Mouse (Mus musculus) midbrain, embryonic 10.5 days (tissue): Measurements from ENCODE around the gene Trpv4. TPM values are rescaled to one million over a fixed set of nuclear protein-coding genes. Genes with fewer than 3 reads are reported as not detected.
A peak's percentile ranks its signal among the peaks of the same experiment; 100 is the strongest.

Source experiments
- DNase-seq: peaks from one replicate; pipeline ENCODE4 v3.0.0-alpha.2; 2017; ENCODE audit warnings: low spot score
- H3K27ac ChIP-seq: fragments of 300-500 bp; sonication (generic); replicated peaks from 2 replicates; pipeline ENCODE4 v1.5.1; 2016; ENCODE audit warnings: mild to moderate bottlenecking
- H3K27me3 ChIP-seq: fragments of 300-500 bp; sonication (generic); 2 replicates; pipeline ENCODE4 v1.6.1; 2016; ENCODE audit warnings: low read depth, mild to moderate bottlenecking; ENCODE audit not compliant: poor library complexity, severe bottlenecking
- H3K36me3 ChIP-seq: fragments of 300-500 bp; sonication (generic); 2 replicates; pipeline ENCODE4 v1.6.1; 2016; ENCODE audit warnings: mild to moderate bottlenecking, moderate library complexity
- H3K4me1 ChIP-seq: fragments of 300-500 bp; sonication (generic); 2 replicates; pipeline ENCODE4 v1.6.1; 2016
- H3K4me3 ChIP-seq: fragments of 300-500 bp; sonication (generic); 2 replicates; pipeline ENCODE4 v1.5.1; 2016; ENCODE audit warnings: mild to moderate bottlenecking, moderate library complexity
- H3K9me3 ChIP-seq: fragments of 300-500 bp; sonication (generic); replicated peaks from 2 replicates; pipeline ENCODE4 v1.6.1; 2016; ENCODE audit warnings: mild to moderate bottlenecking
- WGBS: fragments of 180-500 bp; shearing (Covaris S2); methylation state at CpG from one replicate; pipeline ENCODE4 v1.1.7; 2016; 5-methylcytosine and 5-hydroxymethylcytosine counted together
- polyA plus RNA-seq: library from polyadenylated mRNA; unstranded; fragments of >200 nt; fragmentation: Nextera tagmentation; extraction: Ambion mirVana; gene quantifications from 2 replicates; pipeline ENCODE4 v1.2.1, GENCODE M21; 2016

The Trpv4 gene
- polyA plus RNA-seq, 1 experiment from 2014 or later: 0.12 TPM

DNA sequence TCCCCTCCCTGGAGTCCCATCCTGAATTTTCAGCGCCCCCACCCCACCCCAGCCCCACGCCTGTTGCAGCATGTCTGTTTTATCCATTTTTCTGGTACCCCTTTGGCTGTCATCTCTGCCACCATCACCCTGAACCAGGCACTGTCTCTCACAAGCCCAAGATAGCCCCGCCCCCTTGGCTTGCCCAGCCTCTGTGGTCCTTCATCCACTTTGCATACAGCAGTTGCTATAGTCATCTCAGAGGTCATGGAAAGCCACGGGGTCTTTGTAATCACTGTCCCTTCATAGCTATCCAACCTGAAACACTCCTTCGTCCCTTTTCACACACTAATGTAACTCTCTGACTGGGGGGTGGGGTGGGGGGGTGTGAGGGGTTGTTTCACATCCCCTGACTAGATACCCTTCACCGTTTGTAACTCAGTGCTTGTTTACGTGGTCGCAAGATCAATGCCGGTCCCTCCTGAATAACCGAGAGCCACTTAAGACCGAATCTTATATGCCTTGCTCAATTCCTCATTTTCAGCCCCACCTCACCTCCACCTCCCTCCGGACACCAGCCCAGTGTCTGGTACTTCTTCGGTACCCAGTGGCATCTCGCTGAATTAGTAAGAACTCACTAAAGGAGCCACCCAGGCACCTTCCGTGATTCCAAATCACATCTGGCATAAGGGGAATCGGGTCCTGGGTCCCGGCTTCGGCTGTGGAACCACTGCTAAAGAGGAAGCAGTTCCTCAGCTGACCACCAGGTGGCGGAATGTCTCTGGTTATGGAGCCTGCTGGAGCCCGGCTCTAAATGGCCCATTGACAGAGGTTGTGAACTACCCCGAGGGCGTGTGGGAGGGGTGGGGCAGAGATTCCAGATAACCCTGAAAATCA, 19.2 kb downstream of the Trpv4 start:
- Histone ChIP-seq H3K27ac (no peak overlapping the region), H3K36me3 (no peaks in the 10 kb centered on the region), H3K27me3 (peaks cover 54% of the 10 kb centered on the region), H3K9me3 (no peaks in the 10 kb centered on the region), H3K4me3 (peak overlapping the region; percentile 25), H3K4me1 (peaks cover 17% of the 10 kb centered on the region)
- WGBS: 18% methylated on average over 22 of the region's 22 CpGs
- peak; percentile 88 for DNase-seq

DNA sequence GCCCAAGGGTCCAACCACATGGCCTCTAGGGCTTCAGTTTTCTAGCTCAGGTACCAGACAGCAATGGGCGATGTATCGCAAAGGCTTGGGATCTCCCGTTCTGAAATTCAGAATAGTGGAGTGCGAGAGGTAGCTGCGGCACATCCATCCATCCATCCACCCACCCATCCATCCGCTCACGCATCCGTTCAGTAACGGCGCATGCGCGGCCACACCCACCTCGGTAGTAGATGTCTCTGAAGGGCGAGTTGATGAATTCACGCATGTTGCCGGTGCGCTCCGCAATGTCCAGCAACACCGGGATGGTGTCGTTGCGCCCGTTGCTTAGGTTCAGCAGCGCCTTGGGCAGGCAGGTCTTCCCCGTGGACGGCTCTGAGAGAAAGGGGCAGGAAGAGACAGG, 22.1 kb downstream of the Trpv4 start:
- WGBS: 86% methylated on average over 25 of the region's 25 CpGs
- Histone ChIP-seq H3K4me1 (peaks cover 17% of the 10 kb centered on the region), H3K9me3 (no peaks in the 10 kb centered on the region), H3K36me3 (no peaks in the 10 kb centered on the region), H3K4me3 (no peak overlapping the region), H3K27me3 (peaks cover 36% of the 10 kb centered on the region), H3K27ac (no peak overlapping the region)
- no peak for DNase-seq

DNA sequence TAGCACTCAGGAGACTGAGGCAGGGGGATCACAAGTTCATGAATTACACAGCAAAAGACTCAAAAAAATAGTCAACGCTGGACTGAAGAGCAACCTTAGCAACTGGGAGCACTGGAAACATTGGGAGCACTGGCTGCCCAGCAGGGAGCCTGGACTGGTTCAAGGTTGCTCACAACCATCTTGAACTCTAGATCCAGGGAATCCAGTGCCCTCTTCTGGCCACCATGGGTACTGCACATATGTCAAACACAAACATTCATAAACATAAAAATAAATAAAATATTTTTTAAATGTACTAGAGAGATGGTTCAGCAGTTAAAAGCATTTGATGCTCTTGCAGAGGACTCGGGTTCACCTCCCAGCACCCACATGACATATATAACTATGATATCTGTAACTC, 26.9 kb downstream of the Trpv4 start:
- H3K4me3 ChIP-seq: no peak overlapping the region
- no peak for DNase-seq
- H3K4me1 ChIP-seq: no peaks in the 10 kb centered on the region
- no peak overlapping the region for H3K27ac ChIP-seq
- WGBS: 54% methylated on average over 2 of the region's 2 CpGs
- H3K27me3 ChIP-seq: no peaks in the 10 kb centered on the region; the same call in none of the 2 replicates
- no peaks in the 10 kb centered on the region for H3K36me3 ChIP-seq
- no peaks in the 10 kb centered on the region for H3K9me3 ChIP-seq

DNA sequence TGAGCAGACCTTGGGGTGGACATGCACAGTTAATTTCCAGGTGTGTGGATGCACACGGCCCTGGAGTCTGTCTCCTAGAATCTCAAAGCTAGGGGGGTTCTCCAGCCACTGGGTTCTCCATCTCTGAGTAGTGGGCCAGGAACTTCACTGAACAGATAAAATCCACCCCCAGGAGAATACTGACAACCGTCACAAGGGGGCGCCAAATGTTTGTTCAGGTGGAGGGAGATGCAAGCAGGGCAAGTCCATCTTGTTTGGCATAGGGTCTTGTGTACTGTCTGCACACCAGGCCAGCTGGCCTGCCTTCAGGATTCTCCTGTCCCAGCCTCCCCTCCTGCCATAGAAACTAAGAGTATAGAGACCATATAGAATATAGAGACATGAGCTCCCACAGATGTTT, 32.6 kb downstream of the Trpv4 start:
- WGBS: 22% methylated on average over 3 of the region's 3 CpGs
- DNase-seq: peak; percentile 70
- Histone ChIP-seq H3K9me3 (no peaks in the 10 kb centered on the region), H3K36me3 (no peaks in the 10 kb centered on the region), H3K4me1 (no peaks in the 10 kb centered on the region), H3K27ac (no peak overlapping the region), H3K4me3 (no peak overlapping the region), H3K27me3 (no peaks in the 10 kb centered on the region)

DNA sequence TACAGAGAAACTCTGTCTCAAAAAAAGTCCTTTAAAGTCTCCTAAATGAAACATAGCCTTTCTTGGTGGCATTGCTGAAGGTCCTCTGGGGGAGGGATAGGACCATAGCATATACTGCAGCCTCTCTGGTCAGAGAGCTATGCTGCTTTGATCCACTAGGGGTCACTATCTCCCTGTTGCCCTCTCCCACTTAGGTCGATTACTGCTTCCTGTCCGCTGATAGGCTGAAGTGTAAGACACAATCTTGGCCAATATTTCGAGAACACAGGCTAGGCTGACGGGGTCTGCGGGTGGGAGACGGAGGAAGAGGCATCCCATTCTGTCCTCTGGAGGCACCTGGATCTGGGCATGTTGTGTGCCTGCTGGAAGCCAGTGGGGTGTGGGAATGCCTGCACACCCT, 37.9 kb downstream of the Trpv4 start:
- no peaks in the 10 kb centered on the region for H3K4me1 ChIP-seq
- no peak for DNase-seq
- H3K4me3 ChIP-seq: no peak overlapping the region
- no peaks in the 10 kb centered on the region for H3K9me3 ChIP-seq
- no peaks in the 10 kb centered on the region for H3K36me3 ChIP-seq
- no peak overlapping the region for H3K27ac ChIP-seq
- 51% methylated on average over 6 of the region's 6 CpGs for WGBS
- no peaks in the 10 kb centered on the region for H3K27me3 ChIP-seq

DNA sequence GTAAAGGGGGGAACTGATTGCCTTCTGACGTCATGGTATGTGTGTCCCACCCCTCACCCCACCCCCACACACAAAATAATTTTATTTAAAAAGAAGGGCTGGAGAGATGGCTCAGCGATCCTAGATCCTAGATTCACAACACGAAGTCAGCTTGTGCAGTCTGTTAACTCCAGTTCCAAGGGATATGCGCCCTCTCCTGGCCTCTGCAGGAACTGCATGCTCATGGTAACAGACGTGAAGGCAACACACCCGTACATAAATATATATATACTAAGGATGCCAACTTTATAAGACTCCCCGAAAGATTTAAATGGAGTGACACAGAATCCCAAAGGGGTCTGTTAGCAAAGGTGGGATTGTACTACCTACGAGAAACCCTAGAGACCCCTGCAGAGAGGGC, 39.4 kb downstream of the Trpv4 start:
- WGBS: 35% methylated on average over 8 of the region's 8 CpGs
- Histone ChIP-seq H3K9me3 (no peaks in the 10 kb centered on the region), H3K27me3 (no peaks in the 10 kb centered on the region), H3K4me3 (no peak overlapping the region), H3K4me1 (no peaks in the 10 kb centered on the region), H3K36me3 (0 out of 2 replicates have a peak, but pooled peaks cover under 1% of the 10 kb centered on the region), H3K27ac (no peak overlapping the region)
- DNase-seq: peak; percentile 84

DNA sequence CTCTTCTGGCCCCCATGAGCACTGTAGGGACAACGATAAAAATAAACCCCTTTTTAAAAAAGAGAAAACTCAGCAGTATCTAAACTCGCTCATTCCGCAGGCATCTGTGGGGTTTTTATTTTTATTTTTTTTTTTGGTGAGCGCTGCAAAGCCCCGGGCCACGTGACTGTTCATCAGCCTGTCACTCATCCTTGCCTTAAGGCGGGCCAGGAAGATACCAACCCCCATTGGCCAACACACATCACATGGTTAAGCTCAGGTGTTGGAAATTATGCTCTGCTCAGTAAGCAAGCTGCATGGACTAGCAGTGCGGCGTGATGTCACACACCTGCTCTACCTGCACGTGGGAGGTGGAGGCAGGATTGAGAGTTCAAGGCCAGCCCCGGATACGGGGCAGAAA, 40.4 kb downstream of the Trpv4 start:
- no peaks in the 10 kb centered on the region for H3K27me3 ChIP-seq
- 83% methylated on average over 12 of the region's 12 CpGs for WGBS
- H3K4me1 ChIP-seq: no peaks in the 10 kb centered on the region
- peaks cover 10% of the 10 kb centered on the region for H3K36me3 ChIP-seq
- H3K4me3 ChIP-seq: no peak overlapping the region
- no peaks in the 10 kb centered on the region for H3K9me3 ChIP-seq
- DNase-seq: no peak
- H3K27ac ChIP-seq: no peak overlapping the region

DNA sequence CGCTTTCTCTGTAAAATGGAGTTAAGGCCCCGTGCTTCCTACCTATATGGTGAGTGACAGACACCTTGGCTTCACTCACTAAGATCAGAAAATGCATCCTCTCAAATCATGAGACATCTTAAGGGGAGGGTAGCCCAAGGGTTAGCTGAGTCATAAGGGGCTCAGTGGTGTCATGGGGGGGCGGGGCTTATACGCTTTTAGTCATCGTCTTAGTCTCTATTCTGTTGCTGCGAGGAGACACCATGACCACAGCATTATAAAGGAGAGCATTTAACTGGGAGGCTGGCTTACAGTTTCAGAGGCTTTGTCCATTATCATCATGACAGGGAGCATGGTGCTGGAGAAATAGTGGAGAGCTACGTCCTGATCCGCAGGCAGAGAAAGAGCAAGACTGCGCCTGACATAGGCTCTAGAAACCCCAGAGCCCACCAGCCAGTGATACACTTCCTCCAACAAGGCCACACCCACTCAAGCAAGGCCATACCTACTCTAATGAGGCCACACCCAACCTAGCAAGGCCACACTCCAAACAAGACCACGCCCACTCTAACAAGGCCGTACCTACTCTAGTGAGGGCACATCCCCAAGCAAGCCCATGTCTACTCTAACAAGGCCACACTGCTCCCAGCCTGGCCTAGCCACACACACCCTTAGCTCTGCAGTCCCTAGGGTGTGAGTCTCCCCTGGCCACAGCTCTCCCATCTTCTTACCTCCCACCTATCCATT, 41.7 kb downstream of the Trpv4 start:
- no peaks in the 10 kb centered on the region for H3K27me3 ChIP-seq
- 0 out of 2 replicates have a peak, but pooled peaks cover 4% of the 10 kb centered on the region for H3K4me1 ChIP-seq
- H3K36me3 ChIP-seq: peaks cover 23% of the 10 kb centered on the region
- 83% methylated on average over 11 of the region's 11 CpGs for WGBS
- no peaks in the 10 kb centered on the region for H3K9me3 ChIP-seq
- H3K4me3 ChIP-seq: no peak overlapping the region
- no peak for DNase-seq
- H3K27ac ChIP-seq: no peak overlapping the region

DNA sequence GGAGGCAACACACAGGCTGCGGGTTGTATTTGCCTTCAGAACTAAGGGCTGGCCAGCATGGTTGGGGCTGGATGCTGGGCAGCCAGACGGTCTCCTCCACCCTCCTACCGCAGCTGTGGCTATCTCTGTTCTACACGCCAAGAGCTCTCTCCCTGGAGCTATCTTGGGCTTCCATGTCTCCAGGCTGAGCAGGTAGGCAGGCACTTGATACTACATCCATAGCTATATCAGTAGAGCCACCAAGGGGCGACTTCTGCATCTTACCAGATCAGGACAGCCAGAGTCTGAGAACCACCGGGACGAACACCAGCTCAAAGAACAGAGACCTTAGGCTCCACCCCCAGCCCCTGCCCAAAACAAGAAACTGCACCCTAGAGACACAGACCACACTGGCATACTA, 43.4 kb downstream of the Trpv4 start:
- Histone ChIP-seq H3K27me3 (no peaks in the 10 kb centered on the region), H3K4me1 (0 out of 2 replicates have a peak, but pooled peaks cover 7% of the 10 kb centered on the region), H3K27ac (no peak overlapping the region), H3K9me3 (no peaks in the 10 kb centered on the region), H3K4me3 (no peak overlapping the region), H3K36me3 (peaks cover 33% of the 10 kb centered on the region)
- 71% methylated on average over 7 of the region's 7 CpGs for WGBS
- DNase-seq: no peak

DNA sequence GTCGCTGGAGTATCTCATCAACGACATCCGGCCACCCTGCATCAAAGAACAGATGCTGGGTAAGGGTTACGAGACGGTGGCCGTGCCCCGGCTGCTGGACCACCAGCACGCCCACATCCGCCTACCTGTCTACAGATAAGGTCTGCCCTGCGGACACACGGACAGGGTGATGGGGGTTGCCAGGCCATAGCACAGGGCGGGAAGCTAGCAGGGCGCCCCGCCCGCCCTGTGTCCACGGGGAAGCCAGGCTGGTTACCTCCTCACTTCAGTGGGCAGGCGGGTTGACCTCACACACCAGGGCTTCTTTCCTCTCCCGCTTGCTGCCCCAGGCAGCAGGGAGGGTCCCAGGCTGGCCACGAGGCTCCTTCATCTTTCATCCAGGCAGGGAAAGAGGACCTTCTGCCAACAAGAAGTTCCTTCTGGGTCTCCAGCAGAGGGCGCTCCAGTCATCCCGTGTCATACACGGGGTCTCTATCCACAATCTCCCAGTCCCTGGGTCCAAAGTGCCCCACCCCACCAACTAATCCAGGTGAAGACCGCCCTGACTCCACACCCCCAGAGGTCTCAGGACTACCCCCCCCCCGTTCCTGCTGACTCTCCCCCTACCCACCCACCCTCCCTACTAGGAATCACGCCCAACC, 46.1 kb downstream of the Trpv4 start:
- Histone ChIP-seq H3K4me1 (peaks cover 25% of the 10 kb centered on the region), H3K27me3 (no peaks in the 10 kb centered on the region), H3K4me3 (no peak overlapping the region), H3K27ac (no peak overlapping the region), H3K9me3 (no peaks in the 10 kb centered on the region), H3K36me3 (peaks cover 33% of the 10 kb centered on the region)
- peak; percentile 64 for DNase-seq
- WGBS: 67% methylated on average over 25 of the region's 25 CpGs

DNA sequence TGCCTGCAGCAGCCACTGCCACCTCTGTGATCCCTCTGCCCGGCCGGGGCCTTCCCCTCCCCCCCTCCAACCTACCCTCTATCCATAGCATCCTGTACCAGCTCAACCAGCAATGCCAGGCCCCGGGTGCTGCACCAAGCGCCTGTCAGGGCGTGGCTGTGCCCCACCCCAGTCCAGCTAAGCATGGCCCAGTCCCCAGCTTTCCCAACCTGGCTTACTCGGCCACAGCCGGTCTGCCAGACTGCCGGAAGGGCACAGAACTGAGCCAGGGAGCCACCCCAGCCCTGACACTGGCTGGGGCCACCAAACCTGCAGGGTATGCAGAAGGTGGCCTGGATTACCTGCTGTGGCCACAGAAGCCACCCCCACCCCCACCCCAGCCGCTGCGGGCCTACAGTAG, 47.0 kb downstream of the Trpv4 start:
- DNase-seq: no peak
- 87% methylated on average over 10 of the region's 10 CpGs for WGBS
- no peak overlapping the region for H3K27ac ChIP-seq
- no peaks in the 10 kb centered on the region for H3K27me3 ChIP-seq
- H3K4me1 ChIP-seq: peaks cover 26% of the 10 kb centered on the region
- no peaks in the 10 kb centered on the region for H3K9me3 ChIP-seq
- no peak overlapping the region for H3K4me3 ChIP-seq
- peaks cover 33% of the 10 kb centered on the region for H3K36me3 ChIP-seq

DNA sequence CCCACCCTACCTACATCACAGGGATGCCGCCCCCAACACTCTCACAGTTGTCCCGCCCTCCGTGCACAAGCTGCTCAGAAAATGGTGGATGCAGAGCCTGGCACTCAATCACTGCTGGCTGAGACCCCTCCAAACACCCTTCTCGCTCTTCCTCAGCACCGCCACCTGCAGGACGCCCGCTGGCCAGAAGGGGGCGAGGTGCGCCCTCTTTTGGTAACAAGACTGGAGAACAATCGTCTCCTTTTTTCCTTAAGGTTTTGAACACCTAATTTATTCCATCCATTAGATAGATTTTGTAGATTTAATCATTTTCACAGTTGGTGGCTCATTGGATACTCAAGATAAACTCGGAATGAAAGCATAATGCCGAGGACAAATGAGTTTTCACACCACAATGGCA, 49.7 kb downstream of the Trpv4 start:
- Histone ChIP-seq H3K4me3 (no peak overlapping the region), H3K27me3 (no peaks in the 10 kb centered on the region), H3K4me1 (peaks cover 48% of the 10 kb centered on the region), H3K9me3 (no peaks in the 10 kb centered on the region), H3K27ac (peak overlapping the region; percentile 72), H3K36me3 (peaks cover 28% of the 10 kb centered on the region)
- WGBS: 9% methylated on average over 12 of the region's 12 CpGs
- peak; percentile 84 for DNase-seq
